Mouse (Mus musculus) ES-E14 (cell line): ENCODE data around the gene Catsperg2. TPM values are rescaled to one million over a fixed set of nuclear protein-coding genes. Genes with fewer than 3 reads are reported as not detected.
"Not testable (repeated sequence)": the region's sequence is repeated elsewhere in the genome, so short reads cannot be mapped to it uniquely, and the experiment has no call there.

Experiments used
- DNase-seq: peaks from one replicate; pipeline ENCODE4 v3.0.0-alpha.2; 2013; ENCODE audit warnings: low read depth, low spot score
- H3K27ac ChIP-seq: 2 replicates; pipeline ENCODE4 v1.5.1; 2012; ENCODE audit warnings: low read depth, mild to moderate bottlenecking, low read length, moderate library complexity, mixed read lengths; ENCODE audit not compliant: poor library complexity, insufficient read depth, severe bottlenecking
- H3K36me3 ChIP-seq: 2 replicates; pipeline ENCODE4 v1.6.1; 2012; ENCODE audit warnings: mild to moderate bottlenecking, low read length, moderate library complexity, mixed read lengths; ENCODE audit not compliant: control insufficient read depth, poor library complexity, insufficient read depth, severe bottlenecking
- H3K4me1 ChIP-seq, 2 experiments: fragments of 150-350 bp in 1 of 2; sonication (generic) in 1 of 2; 2 replicates each; pipeline ENCODE4 v1.6.1; 2012; ENCODE audit warnings: low read length in 2 of 2, mild to moderate bottlenecking in 1 of 2, mixed read lengths in 1 of 2; ENCODE audit not compliant: control insufficient read depth in 2 of 2, insufficient read depth in 2 of 2, poor library complexity in 1 of 2
- H3K4me3 ChIP-seq, 2 experiments: fragments of 150-350 bp in 1 of 2; sonication (generic) in 1 of 2; 2 replicates each; pipeline ENCODE4 v1.5.1; 2012; ENCODE audit warnings: low read length in 2 of 2, low read depth in 1 of 2, mild to moderate bottlenecking in 1 of 2, mixed read lengths in 1 of 2; ENCODE audit not compliant: insufficient read depth in 1 of 2, poor library complexity in 1 of 2, severe bottlenecking in 1 of 2
- H3K9ac ChIP-seq: 2 replicates; pipeline ENCODE4 v1.6.1; 2012; ENCODE audit warnings: low read depth, mild to moderate bottlenecking, low read length, mixed read lengths; ENCODE audit not compliant: poor library complexity, insufficient read depth, severe bottlenecking
- H3K9me3 ChIP-seq: fragments of 150-350 bp; sonication (generic); 2 replicates; pipeline ENCODE4 v1.6.1; 2012; ENCODE audit warnings: low read depth, mild to moderate bottlenecking, low read length; ENCODE audit not compliant: control insufficient read depth, insufficient read depth
- CHD2 ChIP-seq: IDR thresholded peaks from 2 replicates; pipeline ENCODE4 v1.6.1; 2014; ENCODE audit warnings: mild to moderate bottlenecking, low read depth, low read length, inconsistent platforms
- HCFC1 ChIP-seq: IDR thresholded peaks from 2 replicates; pipeline ENCODE4 v1.6.1; 2012; ENCODE audit warnings: low read length, inconsistent platforms, borderline replicate concordance; ENCODE audit not compliant: insufficient read depth
- MAFK ChIP-seq: IDR thresholded peaks from 2 replicates; pipeline ENCODE4 v1.6.1; 2014; ENCODE audit warnings: mild to moderate bottlenecking, low read depth, low read length, inconsistent platforms; ENCODE audit not compliant: insufficient read depth
- ZC3H11A ChIP-seq: IDR thresholded peaks from 2 replicates; pipeline ENCODE4 v1.6.1; 2012; ENCODE audit warnings: low read depth, mild to moderate bottlenecking, inconsistent platforms, low read length, borderline replicate concordance
- ZNF384 ChIP-seq: IDR thresholded peaks from 2 replicates; pipeline ENCODE4 v1.6.1; 2012; ENCODE audit warnings: low read depth, low read length, inconsistent platforms
- in situ Hi-C, 2 experiments: fragments of 600-800 bp; cut with MboI; formaldehyde crosslinking; loops; one replicate each; pipeline ENCODE4 v1.15.1; 2025; ENCODE audit warnings: low sequenced_read_pairs in 2 of 2, inconsistent platforms in 1 of 2; ENCODE audit not compliant: unreplicated experiment in 2 of 2
- total RNA-seq: library from RNA; depleted of rRNA; stranded (reverse); fragments of 300-350 nt; gene quantifications from 2 replicates; pipeline ENCODE4 v1.2.3, GENCODE M21; 2012

The Catsperg2 gene
- total RNA-seq, 1 experiment: 1.2 TPM

GRCm38 (mm10) chr7:29742258-29742657 lies 15.4 kb upstream of the Catsperg2 start:
- Histone ChIP-seq H3K36me3 (no peaks in the 10 kb centered on the region; the same call in 1 of the 2 replicates), H3K4me3 (no peak overlapping the region), H3K9ac (no peak overlapping the region), H3K9me3 (no peaks in the 10 kb centered on the region), H3K4me1 (no peaks in the 10 kb centered on the region), H3K27ac (no peak overlapping the region)
- in situ Hi-C loops: no loop called here
- DNase-seq: no peak
- TF ChIP-seq ZC3H11A (no peak), HCFC1 (no peak), ZNF384 (no peak), CHD2 (no peak), MAFK (no peak)

GRCm38 (mm10) chr7:29728055-29728454 lies 1.2 kb upstream of the Catsperg2 start:
- no peak overlapping the region for H3K9ac ChIP-seq
- H3K9me3 ChIP-seq: 0 out of 2 replicates have a peak, but pooled peaks cover 2% of the 10 kb centered on the region
- in situ Hi-C loops: no loop called here
- H3K36me3 ChIP-seq: no peaks in the 10 kb centered on the region
- TF ChIP-seq ZC3H11A: no peak
- TF ChIP-seq CHD2: no peak
- no peak for TF ChIP-seq MAFK
- no peak for TF ChIP-seq ZNF384
- no peak for TF ChIP-seq HCFC1
- no peaks in the 10 kb centered on the region for H3K4me1 ChIP-seq
- no peak for DNase-seq
- no peak overlapping the region for H3K4me3 ChIP-seq
- H3K27ac ChIP-seq: no peak overlapping the region

- H3K9me3 ChIP-seq, H3K4me1 ChIP-seq, H3K9ac ChIP-seq, in situ Hi-C loops, H3K36me3 ChIP-seq, DNase-seq, H3K27ac ChIP-seq: not testable (repeated sequence)
- 0 out of 2 replicates have a peak, but pooled peaks have one; percentile 35 for TF ChIP-seq ZNF384
- 0 out of 4 replicates have a peak overlapping the region, but pooled peaks of 1 of the 2 experiments have one; percentile 17 for H3K4me3 ChIP-seq
Measured at GRCm38 (mm10) chr7:29725461-29726142, 1.2 kb downstream of the Catsperg2 start.

- H3K4me1 ChIP-seq, H3K9ac ChIP-seq, in situ Hi-C loops, H3K27ac ChIP-seq, H3K4me3 ChIP-seq, H3K9me3 ChIP-seq, DNase-seq, H3K36me3 ChIP-seq: not testable (repeated sequence)
Measured at GRCm38 (mm10) chr7:29708891-29709290, 17.9 kb downstream of the Catsperg2 start.

GRCm38 (mm10) chr7:29695231-29695630 lies 31.6 kb downstream of the Catsperg2 start:
- H3K4me1 ChIP-seq, DNase-seq, H3K27ac ChIP-seq, H3K9me3 ChIP-seq, in situ Hi-C loops, H3K4me3 ChIP-seq, H3K36me3 ChIP-seq, H3K9ac ChIP-seq: not testable (repeated sequence)
